Mouse (Mus musculus): ENCODE measurements around the gene Angel2. TPM values are rescaled to one million over a fixed set of nuclear protein-coding genes. Genes with fewer than 3 reads are reported as not detected.

Angel2 gene
- polyA plus RNA-seq, 1 experiment from 2014 or later = 66.7 TPM

DNA sequence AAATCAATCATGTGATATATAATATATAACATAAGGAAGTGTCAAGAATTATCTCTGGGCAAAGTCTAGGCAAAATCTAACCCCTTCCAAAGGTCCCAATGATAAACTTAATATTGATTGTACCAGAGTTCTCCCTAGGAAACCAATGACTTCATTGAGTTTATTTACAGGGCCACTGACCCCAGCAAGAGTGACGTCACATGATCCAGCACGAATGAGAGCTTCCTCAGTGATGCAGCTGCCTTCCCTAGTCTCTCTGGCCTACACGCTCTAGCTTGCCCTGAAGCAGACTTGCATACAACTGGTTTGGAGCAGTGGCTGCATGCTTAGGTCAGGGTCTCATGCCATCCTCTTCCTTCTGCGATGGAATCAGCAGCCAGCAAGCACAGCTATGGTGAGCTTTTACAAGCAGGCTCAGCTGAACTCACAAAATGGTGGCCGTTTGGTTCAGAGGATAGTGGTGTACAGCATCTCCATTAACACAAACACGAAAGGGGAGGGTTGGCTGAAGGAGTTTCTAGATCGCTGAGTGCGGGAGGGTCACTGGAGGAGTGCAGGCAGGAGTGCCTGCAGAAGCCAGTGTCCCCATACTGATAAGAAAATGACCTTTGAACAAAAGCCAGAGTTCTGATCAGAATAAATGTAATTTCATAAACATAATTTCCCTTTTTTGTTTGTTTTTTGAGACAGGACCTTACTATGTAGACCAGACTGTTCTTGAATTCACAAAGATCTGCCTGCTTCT, 5.0 kb upstream of the Angel2 start:
- WGBS = 79% methylated on average over 8 of the region's 8 CpGs
- no peak for ATAC-seq (ENCODE audit: insufficient read depth, low FRiP score, low TSS enrichment)
- H3K9ac ChIP-seq (ENCODE audit: low read length) = no peak overlapping the region
- H3K36me3 ChIP-seq (ENCODE audit: control insufficient read depth, insufficient read depth, low read length) = no peaks in the 10 kb centered on the region
- H3K9me3 ChIP-seq (ENCODE audit: control insufficient read depth, low read length) = no peaks in the 10 kb centered on the region
- no peak overlapping the region for H3K27ac ChIP-seq (ENCODE audit: low read depth, low read length)
- H3K27me3 ChIP-seq (ENCODE audit: control insufficient read depth, insufficient read depth, low read length) = no peaks in the 10 kb centered on the region
- no peak overlapping the region for H3K4me2 ChIP-seq (ENCODE audit: low read depth)
- DNase-seq (ENCODE audit: low spot score) = no peak
- no peaks in the 10 kb centered on the region for H3K4me1 ChIP-seq (ENCODE audit: control insufficient read depth, insufficient read depth, low read length)
- no peak overlapping the region for H3K4me3 ChIP-seq (ENCODE audit: low read depth, low read length)

DNA sequence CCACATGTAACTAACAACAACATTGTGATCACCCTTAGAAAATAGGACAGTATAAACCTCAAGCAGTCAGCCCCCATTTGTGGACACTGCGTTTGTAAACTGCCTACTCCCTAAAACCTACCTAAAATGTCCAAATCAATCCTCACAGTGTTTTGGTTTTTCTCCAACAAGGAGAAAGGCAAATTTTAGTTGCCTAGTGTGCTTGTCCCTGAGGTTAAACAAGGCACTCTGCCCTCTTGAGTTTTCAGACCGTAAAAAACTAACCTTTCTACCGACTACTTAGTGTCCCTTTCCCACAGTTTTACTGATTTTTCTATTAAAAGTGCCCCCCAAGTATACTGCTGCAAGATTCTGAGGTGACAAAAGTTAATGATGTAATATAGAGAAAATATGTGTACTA, 2.4 kb downstream of the Angel2 start:
- Histone ChIP-seq H3K4me2 (ENCODE audit: low read depth) (peak overlapping the region; percentile 76; the same call in 1 of the 2 replicates), H3K27ac (ENCODE audit: low read depth, low read length) (no peak overlapping the region), H3K4me3 (ENCODE audit: low read depth, low read length) (no peak overlapping the region), H3K36me3 (ENCODE audit: control insufficient read depth, insufficient read depth, low read length) (no peaks in the 10 kb centered on the region), H3K27me3 (ENCODE audit: control insufficient read depth, insufficient read depth, low read length) (no peaks in the 10 kb centered on the region), H3K9ac (ENCODE audit: low read length) (no peak overlapping the region; the same call in 1 of the 2 replicates), H3K4me1 (ENCODE audit: control insufficient read depth, insufficient read depth, low read length) (peaks cover 3% of the 10 kb centered on the region; the same call in 1 of the 2 replicates), H3K9me3 (ENCODE audit: control insufficient read depth, low read length) (no peaks in the 10 kb centered on the region)
- ATAC-seq (ENCODE audit: insufficient read depth, low FRiP score, low TSS enrichment) = no peak
- DNase-seq (ENCODE audit: low spot score) = no peak
- 95% methylated on average over 3 of the region's 3 CpGs for WGBS

DNA sequence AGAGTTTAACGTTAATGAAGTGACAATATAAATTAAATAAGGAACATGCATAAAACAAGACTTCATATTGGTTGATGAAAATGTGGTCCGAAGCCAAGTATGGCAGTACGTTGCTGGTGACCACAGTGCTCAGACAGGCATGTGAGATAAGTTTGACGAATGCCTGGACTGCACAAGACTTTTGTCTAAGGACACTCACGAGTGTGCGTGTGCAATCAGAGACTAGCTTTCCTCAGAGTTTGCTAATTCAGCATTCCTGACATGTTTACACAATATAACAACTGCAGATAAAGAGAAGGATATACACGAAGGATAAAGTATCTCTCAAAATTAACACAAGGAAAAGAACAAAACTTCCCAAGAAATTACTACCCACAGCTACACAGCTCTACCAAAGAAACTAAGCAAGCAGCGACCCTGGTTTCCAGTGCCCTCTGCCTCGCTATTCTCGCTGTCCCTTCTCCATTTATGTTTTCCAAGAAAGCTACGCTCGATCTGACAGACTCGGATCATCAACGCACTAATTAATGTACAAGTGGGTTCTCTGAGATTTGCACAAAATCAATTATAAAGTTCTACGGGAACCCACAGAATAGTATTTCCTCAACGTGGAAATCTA, 2.9 kb downstream of the Angel2 start:
- Histone ChIP-seq H3K4me1 (ENCODE audit: control insufficient read depth, insufficient read depth, low read length) (peaks cover 3% of the 10 kb centered on the region; the same call in 1 of the 2 replicates), H3K27ac (ENCODE audit: low read depth, low read length) (peak overlapping the region; percentile 95), H3K4me2 (ENCODE audit: low read depth) (peak overlapping the region; percentile 76), H3K9me3 (ENCODE audit: control insufficient read depth, low read length) (no peaks in the 10 kb centered on the region), H3K27me3 (ENCODE audit: control insufficient read depth, insufficient read depth, low read length) (no peaks in the 10 kb centered on the region), H3K4me3 (ENCODE audit: low read depth, low read length) (peak overlapping the region; percentile 55), H3K36me3 (ENCODE audit: control insufficient read depth, insufficient read depth, low read length) (no peaks in the 10 kb centered on the region), H3K9ac (ENCODE audit: low read length) (peak overlapping the region; percentile 92)
- WGBS = 28% methylated on average over 16 of the region's 16 CpGs
- DNase-seq (ENCODE audit: low spot score) = no peak
- 0 out of 2 replicates have a peak, but pooled peaks have one; percentile 27 for ATAC-seq (ENCODE audit: insufficient read depth, low FRiP score, low TSS enrichment)

DNA sequence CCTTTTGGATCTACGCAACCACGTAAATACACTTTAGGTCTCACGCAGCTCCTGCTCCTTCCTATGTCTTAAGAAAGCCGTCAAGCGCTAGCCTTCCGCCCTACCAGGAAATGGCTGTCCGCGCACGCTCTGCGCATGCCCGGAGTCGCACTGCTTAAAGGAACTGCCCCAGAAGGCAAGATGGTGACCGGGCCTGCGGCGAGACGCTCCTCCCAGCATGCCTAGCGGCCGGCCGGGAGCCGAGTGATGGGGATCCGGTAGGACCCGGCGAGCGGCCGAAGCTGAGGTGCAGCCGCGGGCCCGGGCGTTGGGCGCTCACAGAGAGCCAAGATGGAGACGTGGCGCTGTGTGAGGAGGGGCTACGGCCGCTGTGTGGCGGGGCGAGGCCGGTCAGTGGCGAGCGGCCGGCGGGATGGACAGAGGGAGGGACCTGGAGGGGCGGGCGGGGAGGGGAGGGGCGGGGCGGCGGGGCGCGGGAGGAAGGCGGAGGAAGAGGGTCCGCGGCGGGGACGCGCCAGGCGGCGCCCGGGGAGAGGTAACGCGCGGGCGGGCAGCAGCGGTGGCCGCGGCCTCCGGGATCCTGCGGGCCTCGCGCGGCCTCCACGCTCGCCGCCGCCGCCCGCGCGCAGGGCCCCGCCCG, 3.6 kb downstream of the Angel2 start:
- Histone ChIP-seq H3K9ac (ENCODE audit: low read length) (peak overlapping the region; percentile 92), H3K9me3 (ENCODE audit: control insufficient read depth, low read length) (no peaks in the 10 kb centered on the region), H3K4me2 (ENCODE audit: low read depth) (peak overlapping the region; percentile 76), H3K36me3 (ENCODE audit: control insufficient read depth, insufficient read depth, low read length) (no peaks in the 10 kb centered on the region), H3K4me1 (ENCODE audit: control insufficient read depth, insufficient read depth, low read length) (peaks cover 3% of the 10 kb centered on the region; the same call in 1 of the 2 replicates), H3K27ac (ENCODE audit: low read depth, low read length) (peak overlapping the region; percentile 95), H3K4me3 (ENCODE audit: low read depth, low read length) (peak overlapping the region; percentile 55), H3K27me3 (ENCODE audit: control insufficient read depth, insufficient read depth, low read length) (no peaks in the 10 kb centered on the region)
- under 1% methylated on average over 41 of the region's 79 CpGs for WGBS
- ATAC-seq (ENCODE audit: insufficient read depth, low FRiP score, low TSS enrichment) = peak; percentile 96
- DNase-seq (ENCODE audit: low spot score) = peak; percentile 98

DNA sequence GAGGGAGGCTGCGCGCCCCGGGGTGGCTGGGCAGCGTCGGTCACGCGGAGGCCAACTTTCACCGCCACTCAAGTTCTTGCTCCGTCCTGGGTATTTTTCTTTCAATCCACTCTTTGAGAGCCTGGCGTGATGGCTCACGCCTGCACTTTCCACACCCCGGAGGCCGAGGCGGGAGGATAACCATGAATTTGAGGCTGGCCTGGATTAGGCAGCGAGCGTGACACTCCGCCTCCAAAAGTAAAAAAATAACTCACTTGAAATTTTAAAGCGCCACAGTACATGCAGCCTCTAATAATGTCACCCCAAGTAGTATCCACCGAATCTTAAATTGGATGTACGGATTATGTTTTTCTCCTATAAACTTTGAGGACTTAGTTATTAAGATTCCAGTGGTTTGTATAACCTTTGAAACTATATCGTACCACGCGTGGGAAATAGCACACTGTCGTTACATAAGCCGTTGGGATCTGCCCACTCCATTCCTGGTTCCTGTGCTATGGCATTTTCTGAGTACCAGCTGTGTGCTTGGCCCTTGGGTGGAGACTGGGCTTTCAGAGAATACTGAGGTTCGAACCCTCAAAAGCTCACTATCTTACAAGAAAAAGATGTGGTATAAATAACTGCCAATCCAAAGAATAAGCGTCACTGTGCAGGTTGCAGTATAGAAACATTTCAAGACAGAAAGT, 4.2 kb downstream of the Angel2 start:
- Histone ChIP-seq H3K4me3 (ENCODE audit: low read depth, low read length) (peak overlapping the region; percentile 55), H3K4me2 (ENCODE audit: low read depth) (peak overlapping the region; percentile 76), H3K4me1 (ENCODE audit: control insufficient read depth, insufficient read depth, low read length) (peaks cover 3% of the 10 kb centered on the region; the same call in 1 of the 2 replicates), H3K36me3 (ENCODE audit: control insufficient read depth, insufficient read depth, low read length) (no peaks in the 10 kb centered on the region), H3K9ac (ENCODE audit: low read length) (peak overlapping the region; percentile 92), H3K27me3 (ENCODE audit: control insufficient read depth, insufficient read depth, low read length) (no peaks in the 10 kb centered on the region), H3K27ac (ENCODE audit: low read depth, low read length) (peak overlapping the region; percentile 95), H3K9me3 (ENCODE audit: control insufficient read depth, low read length) (no peaks in the 10 kb centered on the region)
- ATAC-seq (ENCODE audit: insufficient read depth, low FRiP score, low TSS enrichment) (no peak), DNase-seq (ENCODE audit: low spot score) (no peak)
- WGBS = 11% methylated on average over 24 of the region's 27 CpGs

DNA sequence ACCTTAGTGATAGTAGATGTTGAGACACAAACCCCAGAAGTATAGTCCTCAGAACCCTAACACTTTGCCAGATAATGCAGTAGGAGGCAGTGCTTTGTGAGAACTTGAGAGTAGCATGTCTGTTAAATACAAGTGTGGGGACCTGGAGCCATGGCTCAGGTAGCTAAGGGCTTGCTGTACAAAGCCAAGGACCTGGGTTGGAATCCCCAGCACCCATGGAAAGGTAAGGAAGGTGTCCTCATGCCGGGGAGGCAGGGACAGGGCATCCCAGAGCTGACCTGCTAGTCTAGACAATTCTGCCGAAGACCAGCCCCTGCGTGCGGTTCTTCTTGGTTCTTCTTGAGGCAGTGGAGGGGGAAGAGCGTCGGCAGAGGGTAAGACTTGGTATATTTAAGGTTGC, 5.3 kb downstream of the Angel2 start:
- no peak overlapping the region for H3K4me2 ChIP-seq (ENCODE audit: low read depth)
- WGBS = 79% methylated on average over 6 of the region's 6 CpGs
- H3K9ac ChIP-seq (ENCODE audit: low read length) = no peak overlapping the region
- no peaks in the 10 kb centered on the region for H3K9me3 ChIP-seq (ENCODE audit: control insufficient read depth, low read length)
- H3K4me1 ChIP-seq (ENCODE audit: control insufficient read depth, insufficient read depth, low read length) = peaks cover 3% of the 10 kb centered on the region; the same call in 1 of the 2 replicates
- no peaks in the 10 kb centered on the region for H3K27me3 ChIP-seq (ENCODE audit: control insufficient read depth, insufficient read depth, low read length)
- H3K27ac ChIP-seq (ENCODE audit: low read depth, low read length) = no peak overlapping the region
- no peak overlapping the region for H3K4me3 ChIP-seq (ENCODE audit: low read depth, low read length)
- no peak for DNase-seq (ENCODE audit: low spot score)
- no peak for ATAC-seq (ENCODE audit: insufficient read depth, low FRiP score, low TSS enrichment)
- no peaks in the 10 kb centered on the region for H3K36me3 ChIP-seq (ENCODE audit: control insufficient read depth, insufficient read depth, low read length)

DNA sequence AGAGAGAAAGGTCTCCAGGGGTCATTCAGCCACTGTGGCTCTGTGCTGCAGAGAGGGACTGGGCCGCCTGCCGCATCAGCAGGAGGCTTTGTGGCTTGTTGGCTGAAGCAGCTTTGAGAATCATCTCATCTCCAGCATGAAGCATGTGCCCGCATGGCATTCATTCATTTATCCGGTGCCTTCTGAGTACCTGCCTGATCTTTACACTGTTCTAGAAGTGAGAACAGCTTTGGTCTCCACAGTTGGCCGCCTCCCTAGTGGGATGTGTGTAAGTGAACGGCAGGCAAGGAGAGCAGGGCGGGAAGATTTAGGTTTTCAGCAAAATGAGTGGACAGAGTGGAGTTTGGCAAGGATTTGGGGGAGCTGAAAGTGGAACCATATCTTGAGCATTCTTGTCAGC, 14.9 kb downstream of the Angel2 start:
- Histone ChIP-seq H3K27ac (ENCODE audit: low read depth, low read length) (no peak overlapping the region), H3K4me1 (ENCODE audit: control insufficient read depth, insufficient read depth, low read length) (no peaks in the 10 kb centered on the region), H3K27me3 (ENCODE audit: control insufficient read depth, insufficient read depth, low read length) (no peaks in the 10 kb centered on the region), H3K9me3 (ENCODE audit: control insufficient read depth, low read length) (no peaks in the 10 kb centered on the region), H3K4me2 (ENCODE audit: low read depth) (no peak overlapping the region), H3K36me3 (ENCODE audit: control insufficient read depth, insufficient read depth, low read length) (peaks cover 4% of the 10 kb centered on the region; the same call in 1 of the 2 replicates), H3K9ac (ENCODE audit: low read length) (no peak overlapping the region), H3K4me3 (ENCODE audit: low read depth, low read length) (no peak overlapping the region)
- ATAC-seq (ENCODE audit: insufficient read depth, low FRiP score, low TSS enrichment) (no peak), DNase-seq (ENCODE audit: low spot score) (no peak)
- WGBS = 75% methylated on average over 7 of the region's 7 CpGs

DNA sequence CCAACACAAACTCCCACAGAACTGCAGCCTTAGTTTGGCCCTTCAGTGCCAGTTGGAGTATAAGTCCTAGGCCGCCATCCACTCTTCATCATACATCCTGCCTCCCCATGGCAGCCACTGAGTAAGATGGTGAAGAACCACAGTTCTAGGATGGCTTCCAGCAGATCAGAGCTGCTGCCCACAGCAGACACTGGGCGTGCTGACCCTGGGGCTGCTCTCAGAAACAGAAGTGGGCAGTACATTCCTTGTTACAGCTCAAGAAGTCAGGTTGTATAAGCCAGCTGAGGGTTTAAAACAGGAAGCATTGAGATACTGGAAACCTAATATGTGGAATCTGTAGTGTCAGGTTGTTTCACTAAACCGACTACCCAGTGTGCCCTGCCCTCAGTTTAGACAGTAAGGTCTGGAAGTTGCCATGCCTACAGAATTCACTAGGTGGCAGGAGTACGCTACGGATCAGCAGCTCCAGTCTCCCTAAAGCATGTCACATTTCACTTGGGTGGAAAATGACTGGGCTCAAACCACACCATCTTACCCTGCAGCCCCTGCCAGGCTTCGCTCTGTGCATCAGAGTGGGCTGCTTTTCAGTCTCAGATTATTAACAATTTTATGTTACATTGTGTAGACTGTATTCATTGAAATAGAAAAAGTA, 19.3 kb downstream of the Angel2 start:
- no peaks in the 10 kb centered on the region for H3K4me1 ChIP-seq (ENCODE audit: control insufficient read depth, insufficient read depth, low read length)
- ATAC-seq (ENCODE audit: insufficient read depth, low FRiP score, low TSS enrichment) = peak; percentile 61
- no peak overlapping the region for H3K4me2 ChIP-seq (ENCODE audit: low read depth)
- no peaks in the 10 kb centered on the region for H3K9me3 ChIP-seq (ENCODE audit: control insufficient read depth, low read length)
- 53% methylated on average over 6 of the region's 6 CpGs for WGBS
- DNase-seq (ENCODE audit: low spot score) = peak; percentile 73
- no peak overlapping the region for H3K9ac ChIP-seq (ENCODE audit: low read length)
- peaks cover 4% of the 10 kb centered on the region; the same call in 1 of the 2 replicates for H3K36me3 ChIP-seq (ENCODE audit: control insufficient read depth, insufficient read depth, low read length)
- H3K27me3 ChIP-seq (ENCODE audit: control insufficient read depth, insufficient read depth, low read length) = no peaks in the 10 kb centered on the region
- H3K27ac ChIP-seq (ENCODE audit: low read depth, low read length) = no peak overlapping the region
- no peak overlapping the region for H3K4me3 ChIP-seq (ENCODE audit: low read depth, low read length)

All from neural tube, embryonic 11.5 days (tissue).